ENCODE assay signal across 23 mouse cellular contexts in genomic region chr13:35243946-35244345, GRCm38 (mm10).
A peak's percentile ranks its signal among the peaks of the same experiment; 100 is the strongest.
DNase-seq lines count a peak whose midpoint lies in the region; ATAC-seq and TF ChIP-seq lines count a peak whose summit lies in the region.
"Had no signal": no experiment of that assay in that cellular context is flagged by ENCODE, and none has a peak within 500 bp of the region (broad histone marks: within the 10 kb centered on the region; RNA-seq: fewer than 3 reads in every experiment).

No protein-coding gene starts in this region.

- H3K9ac ChIP-seq in kidney, embryonic 16.5 days (replicated peaks; ENCODE audit: low read length) = no peak overlapping the region
- H3K9ac ChIP-seq: embryonic facial prominence, embryonic 15.5 days; forebrain, postnatal 0 days; hindbrain, embryonic 14.5 days; limb, embryonic 12.5 days; liver, postnatal 0 days had no signal

- H3K27me3 ChIP-seq in kidney, adult 2 months (replicated peaks; ENCODE audit: control insufficient read depth, insufficient read depth, low read length) = no peaks in the 10 kb centered on the region
- no peaks in the 10 kb centered on the region for H3K27me3 ChIP-seq in kidney, embryonic 16.5 days (ENCODE audit: insufficient read depth, low read length)
- H3K27me3 ChIP-seq: embryonic facial prominence, embryonic 15.5 days; limb, embryonic 12.5 days had no signal

- H3K4me2 ChIP-seq in kidney, embryonic 16.5 days (replicated peaks; ENCODE audit: low read depth, low read length) = no peak overlapping the region
- H3K4me2 ChIP-seq: embryonic facial prominence, embryonic 15.5 days; hindbrain, embryonic 14.5 days; limb, embryonic 12.5 days; liver, embryonic 11.5 days; midbrain, embryonic 11.5 days had no signal

- TF ChIP-seq POLR2A in kidney, adult 2 months (IDR thresholded peaks at IDR 0.05; ENCODE audit: low read depth, low read length) = no peak
- no peak for TF ChIP-seq POLR2A in brain, embryonic 14.5 days (IDR thresholded peaks at IDR 0.05; ENCODE audit: borderline replicate concordance, extremely low read depth, insufficient read depth, insufficient read length, poor library complexity, severe bottlenecking)

- no peaks in the 10 kb centered on the region for H3K9me3 ChIP-seq in kidney, embryonic 16.5 days (ENCODE audit: low read length)
- H3K9me3 ChIP-seq: embryonic facial prominence, embryonic 15.5 days had no signal

- H3K4me3 ChIP-seq in kidney, adult 2 months (ENCODE audit: insufficient read depth, low read depth, low read length) = no peak overlapping the region
- H3K4me3 ChIP-seq in kidney, embryonic 16.5 days (ENCODE audit: low read length) = no peak overlapping the region
- H3K4me3 ChIP-seq: embryonic facial prominence, embryonic 15.5 days; limb, embryonic 12.5 days had no signal

- no peak for TF ChIP-seq CTCF in kidney, adult 2 months (conservative IDR thresholded peaks at IDR 0.05; ENCODE audit: insufficient read depth, insufficient read length, low read depth, low read length)
- TF ChIP-seq CTCF in brain, embryonic 14.5 days (IDR thresholded peaks at IDR 0.05; ENCODE audit: borderline replicate concordance, extremely low read depth, insufficient read depth, insufficient read length) = no peak

- H3K36me3 ChIP-seq in kidney, adult 2 months (ENCODE audit: control insufficient read depth, insufficient read depth, low read length) = no peaks in the 10 kb centered on the region
- H3K36me3 ChIP-seq in kidney, embryonic 16.5 days (ENCODE audit: insufficient read depth, low read length) = no peaks in the 10 kb centered on the region
- H3K36me3 ChIP-seq: embryonic facial prominence, embryonic 15.5 days; limb, embryonic 12.5 days had no signal

- ATAC-seq in kidney, embryonic 16.5 days (ENCODE audit: low FRiP score, low TSS enrichment) = no peak
- ATAC-seq: forebrain, postnatal 0 days; liver, postnatal 0 days; lung, postnatal 0 days had no signal

- DNase-seq in kidney, adult 2 months = peak; percentile 9
- peak; percentile 31 for DNase-seq in adipocyte (ENCODE audit: low spot score)
- peak; percentile 3 for DNase-seq in brain, embryonic 14.5 days (ENCODE audit: low read depth)
- peak; percentile 76 for DNase-seq in cerebellum, adult 9-11 months
- no peak for DNase-seq in B cell, adult 2 months
- no peak for DNase-seq in layer of hippocampus, postnatal 25 days (ENCODE audit: extremely low spot score in 1 of 2, low spot score in 1 of 2)
- DNase-seq: adrenal gland, postnatal 14 days; forebrain, postnatal 0 days; gastrocnemius, postnatal 36 days; heart, postnatal 36 days; liver, postnatal 0 days; right cerebral cortex, postnatal 14 days; thymus, adult 2 months; thymus, postnatal 4 days had no signal

- no peaks in the 10 kb centered on the region for H3K4me1 ChIP-seq in kidney, adult 2 months (ENCODE audit: control insufficient read depth, insufficient read depth, low read length)
- H3K4me1 ChIP-seq in kidney, embryonic 16.5 days (ENCODE audit: insufficient read depth, low read length) = no peaks in the 10 kb centered on the region
- H3K4me1 ChIP-seq: embryonic facial prominence, embryonic 15.5 days; limb, embryonic 12.5 days had no signal

- no peak overlapping the region for H3K27ac ChIP-seq in kidney, adult 2 months (ENCODE audit: insufficient read depth, low read depth, low read length)
- H3K27ac ChIP-seq in kidney, embryonic 16.5 days (ENCODE audit: low read length) = no peak overlapping the region
- H3K27ac ChIP-seq: embryonic facial prominence, embryonic 15.5 days; hindbrain, embryonic 14.5 days; kidney, postnatal 0 days; limb, embryonic 12.5 days; stomach, postnatal 0 days had no signal

Comparison
In these comparisons a context has a peak if more than half of its experiments do, and no peak if none do; other contexts are left out.
1. DNase-seq: peak in kidney, adult 2 months (single experiment), adipocyte (single experiment), brain, embryonic 14.5 days (single experiment) and cerebellum, adult 9-11 months (single experiment); none in B cell, adult 2 months (0 of 2) and layer of hippocampus, postnatal 25 days (0 of 2).